Mouse (Mus musculus): Measurements from ENCODE around the gene Adam12.

Gene Adam12

GRCm38 (mm10) chr7:133876139-133876538, 355.8 kb downstream of the Adam12 start:
- no peak for DNase-seq (ENCODE audit: low spot score in 2 of 2)

GRCm38 (mm10) chr7:133872701-133873100, 359.2 kb downstream of the Adam12 start:
- DNase-seq (ENCODE audit: low spot score in 2 of 2), result no peak

- no peak for DNase-seq (ENCODE audit: low spot score in 2 of 2)
Observed at GRCm38 (mm10) chr7:133870265-133870664, 361.7 kb downstream of the Adam12 start.

- DNase-seq (ENCODE audit: low spot score in 2 of 2), result no peak
Observed at GRCm38 (mm10) chr7:133863684-133864083, 368.3 kb downstream of the Adam12 start.

GRCm38 (mm10) chr7:133863151-133863550, 368.8 kb downstream of the Adam12 start:
- DNase-seq (ENCODE audit: low spot score in 2 of 2), result no peak

GRCm38 (mm10) chr7:133862723-133863122, 369.2 kb downstream of the Adam12 start:
- no peak for DNase-seq (ENCODE audit: low spot score in 2 of 2)

GRCm38 (mm10) chr7:133862233-133862632, 369.7 kb downstream of the Adam12 start:
- DNase-seq (ENCODE audit: low spot score in 2 of 2), result no peak

- DNase-seq (ENCODE audit: low spot score in 2 of 2), result no peak
Observed at GRCm38 (mm10) chr7:133859548-133859947, 372.4 kb downstream of the Adam12 start.

- no peak for DNase-seq (ENCODE audit: low spot score in 2 of 2)
Observed at GRCm38 (mm10) chr7:133858506-133858905, 373.4 kb downstream of the Adam12 start.

GRCm38 (mm10) chr7:133856278-133856677, 375.7 kb downstream of the Adam12 start:
- DNase-seq (ENCODE audit: low spot score in 2 of 2), result peak; percentile 43 to 84

- DNase-seq (ENCODE audit: low spot score in 2 of 2), result no peak
Observed at GRCm38 (mm10) chr7:133850735-133851134, 381.2 kb downstream of the Adam12 start.

- DNase-seq (ENCODE audit: low spot score in 2 of 2), result no peak
Observed at GRCm38 (mm10) chr7:133848180-133848579, 383.8 kb downstream of the Adam12 start.

GRCm38 (mm10) chr7:133847175-133847574, 384.8 kb downstream of the Adam12 start:
- no peak for DNase-seq (ENCODE audit: low spot score in 2 of 2)

- DNase-seq (ENCODE audit: low spot score in 2 of 2), result no peak
Observed at GRCm38 (mm10) chr7:133842079-133842478, 389.9 kb downstream of the Adam12 start.

GRCm38 (mm10) chr7:133839546-133839945, 392.4 kb downstream of the Adam12 start:
- DNase-seq (ENCODE audit: low spot score in 2 of 2), result peak in 1 of 2 experiments; percentile 62

All from left cerebral cortex, adult 9 months (tissue).